Mouse (Mus musculus) embryo, embryonic 10 days (tissue): ENCODE results near the gene Ddx39.
A peak's percentile ranks its signal among the peaks of the same experiment; 100 is the strongest.

Source experiments
- DNase-seq: peaks from one replicate; pipeline ENCODE4 v3.0.0-alpha.2; 2015; ENCODE audit warnings: low spot score

The Ddx39 gene

DNA sequence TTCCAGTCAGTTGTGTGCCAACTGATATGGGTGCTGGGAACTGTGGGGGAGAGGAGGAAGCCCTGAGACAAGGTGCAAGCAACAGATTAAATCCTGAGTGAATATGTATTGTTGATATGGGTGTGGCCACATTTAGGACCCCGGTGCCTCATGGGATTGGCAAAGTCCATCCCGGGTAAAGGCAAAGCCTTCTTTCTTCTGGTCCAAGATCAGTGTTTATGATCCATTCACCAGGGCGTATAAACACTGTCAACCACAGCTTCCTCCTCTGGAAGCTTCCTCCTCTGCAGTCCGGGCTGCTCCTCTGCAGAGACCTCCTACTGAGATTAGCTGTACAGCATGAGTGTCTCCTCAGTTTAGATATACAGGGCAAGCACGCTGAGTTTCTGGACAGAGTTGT lies 53.5 kb downstream of the Ddx39 start:
- no peak for DNase-seq

- DNase-seq: no peak
These were observed 54.7 kb downstream of the Ddx39 start for GRCm38 (mm10) chr8:83769720-83770119.

DNA sequence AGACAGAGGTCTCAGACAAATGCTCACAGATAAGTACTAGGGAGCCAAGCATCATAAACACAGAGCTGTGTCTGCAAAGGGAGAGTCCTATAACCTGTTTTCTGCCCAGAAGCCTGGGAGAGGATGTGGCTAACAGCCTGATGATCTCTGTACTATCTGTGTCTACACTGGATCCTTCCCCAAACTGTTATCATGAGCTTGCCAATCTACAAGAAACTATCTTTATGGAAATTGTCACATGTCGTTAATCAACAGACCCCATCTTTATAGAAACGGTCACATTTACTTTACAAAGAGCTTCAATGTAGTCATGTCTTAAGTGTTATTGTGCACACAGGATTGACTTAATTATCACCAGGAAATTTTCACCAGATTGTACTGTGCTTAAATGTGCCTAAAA lies 55.7 kb downstream of the Ddx39 start:
- no peak for DNase-seq

DNA sequence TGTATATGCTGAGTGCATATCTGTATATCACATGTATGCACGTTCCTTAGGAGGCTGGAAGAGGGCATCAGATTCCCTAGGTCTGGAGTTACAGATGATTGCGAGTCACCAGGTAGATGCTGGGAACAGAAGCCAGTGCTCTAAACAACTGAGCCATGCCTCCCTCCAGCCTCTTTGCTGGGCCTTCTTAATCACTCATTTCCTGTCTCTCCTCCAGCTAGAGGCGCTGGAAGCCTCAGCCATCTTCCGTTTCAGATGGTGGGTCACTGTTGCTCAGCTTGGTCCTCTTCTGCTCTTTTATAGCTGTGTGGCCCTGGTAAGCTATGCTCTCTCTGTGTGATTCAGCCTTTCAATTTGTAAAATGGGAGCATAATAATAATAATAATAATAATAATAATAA lies 56.8 kb downstream of the Ddx39 start:
- DNase-seq: no peak

DNA sequence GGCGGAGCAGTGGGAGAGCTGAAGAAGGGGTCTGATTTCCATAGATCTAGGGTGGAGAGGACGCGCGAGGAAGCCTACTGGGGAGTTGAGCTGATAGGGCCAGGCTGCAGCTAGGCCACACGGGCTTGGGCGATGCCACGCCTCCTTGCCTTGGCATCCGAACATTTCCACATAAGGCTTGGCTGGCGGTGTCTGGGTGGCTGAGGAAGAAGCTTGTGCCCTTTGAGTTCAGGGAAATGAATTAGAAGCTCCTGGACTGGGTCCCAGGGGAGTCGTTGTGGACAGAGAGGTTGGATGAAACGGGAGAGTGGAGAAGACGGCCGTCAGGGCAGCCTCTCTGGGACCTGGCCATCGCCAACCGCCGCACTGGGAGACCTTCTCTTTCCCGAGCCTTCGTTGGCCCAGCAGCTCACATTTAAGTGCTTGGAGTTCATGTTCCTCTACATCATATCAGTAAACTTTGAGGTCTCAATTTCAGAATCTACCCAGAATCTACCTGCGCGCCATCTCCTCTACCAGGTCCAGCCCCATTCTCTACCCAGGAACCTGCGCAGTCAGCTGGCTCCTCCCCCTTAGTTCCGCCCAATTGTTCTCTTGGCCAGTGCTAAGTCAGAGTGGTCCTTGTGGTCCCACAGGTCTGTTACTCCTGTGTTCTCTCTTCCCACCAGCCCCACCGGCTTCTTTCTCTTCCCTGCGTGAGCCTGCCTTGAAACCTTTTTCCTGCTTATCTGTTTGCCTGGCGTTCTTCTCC lies 57.9 kb downstream of the Ddx39 start:
- peak; percentile 61 for DNase-seq

- DNase-seq: no peak
These were observed 58.5 kb downstream of the Ddx39 start for GRCm38 (mm10) chr8:83773452-83773846.

DNA sequence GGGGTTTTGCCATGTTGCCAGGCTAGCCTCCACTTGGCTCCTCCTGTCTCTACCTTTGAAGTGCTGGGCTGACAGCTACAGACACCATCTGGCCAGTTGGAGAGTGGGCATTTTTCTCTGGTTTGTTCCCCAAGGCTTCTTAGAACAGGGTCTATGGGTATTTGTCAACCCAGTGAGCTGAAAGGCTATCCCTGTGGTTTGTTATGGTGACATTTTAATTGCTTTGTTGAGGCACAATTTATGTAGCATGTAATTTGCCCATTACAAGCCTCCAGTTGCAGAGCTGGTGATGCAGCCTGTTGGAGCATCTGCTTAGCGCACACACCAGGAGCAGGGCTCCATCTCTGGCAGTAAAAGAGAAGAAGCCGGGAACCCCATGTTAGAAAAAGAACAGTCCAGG lies 59.2 kb downstream of the Ddx39 start:
- DNase-seq: peak; percentile 35
